In genomic region chr3:89482249-89482648, GRCm38 (mm10) we compare ENCODE assay signal across 24 mouse cellular contexts. TPM values are rescaled to one million over a fixed set of nuclear protein-coding genes. Genes with fewer than 3 reads are reported as not detected.
A peak's percentile ranks its signal among the peaks of the same experiment; 100 is the strongest.
DNase-seq lines count a peak whose midpoint lies in the region; ATAC-seq and TF ChIP-seq lines count a peak whose summit lies in the region.
"Had no signal": no experiment of that assay in that cellular context is flagged by ENCODE, and none has a peak within 500 bp of the region (broad histone marks: within the 10 kb centered on the region; RNA-seq: fewer than 3 reads in every experiment).

No protein-coding gene starts in this region.

- ATAC-seq in intestine, postnatal 0 days, result 0 out of 2 replicates have a peak, but pooled peaks have one; percentile 9
- ATAC-seq: forebrain, embryonic 13.5 days; forebrain, embryonic 16.5 days; hindbrain, postnatal 0 days; inflammation-experienced regulatory T-cells, adult 6 months had no signal

- intact Hi-C loops in gastrocnemius, adult 2 months (cut with DNase I), result no loop called here
- intact Hi-C loops in left cerebral cortex, postnatal 10 days (cut with DNase I), result loop anchor here (10.0 kb wide), 1 partner anchor 137 kb away; the partner anchor contains the start of gene Adam15

- dilution Hi-C loops in CH12.LX (cut with MboI; ENCODE audit: extremely low pct_ligation_motif_present, extremely low pct_unique_long_range_greater_than_20kb, low sequenced_read_pairs), result no loop called here

- no peak for TF ChIP-seq POLR2A in CH12.LX (IDR thresholded peaks at IDR 0.05; ENCODE audit: low read depth, low read length)

- H3K27ac ChIP-seq in gastrocnemius, adult 2 months, result no peak overlapping the region
- H3K27ac ChIP-seq in CH12.LX (ENCODE audit: insufficient read depth, low read depth), result no peak overlapping the region
- H3K27ac ChIP-seq in intestine, postnatal 0 days (ENCODE audit: low read depth, low read length), result no peak overlapping the region
- H3K27ac ChIP-seq in heart, embryonic 10.5 days, result no peak overlapping the region
- H3K27ac ChIP-seq: forebrain, embryonic 10.5 days; forebrain, embryonic 13.5 days; heart, embryonic 13.5 days; hindbrain, embryonic 14.5 days; hindbrain, postnatal 0 days had no signal

- peaks cover 14 to 19% of the 10 kb centered on the region in 2 experiments for H3K4me1 ChIP-seq in CH12.LX (ENCODE audit: control insufficient read depth in 1 of 2, insufficient read depth in 2 of 2)
- H3K4me1 ChIP-seq in intestine, postnatal 0 days (replicated peaks; ENCODE audit: control insufficient read depth, insufficient read depth, low read length), result 0 out of 2 replicates have a peak, but pooled peaks cover 2% of the 10 kb centered on the region
- peaks cover 8% of the 10 kb centered on the region for H3K4me1 ChIP-seq in heart, embryonic 10.5 days
- H3K4me1 ChIP-seq: forebrain, embryonic 13.5 days had no signal

- H3K27me3 ChIP-seq in CH12.LX (replicated peaks), result peaks cover 5% of the 10 kb centered on the region
- H3K27me3 ChIP-seq in intestine, postnatal 0 days (replicated peaks; ENCODE audit: control insufficient read depth, insufficient read depth, low read length), result no peaks in the 10 kb centered on the region; the same call in 1 of the 2 replicates
- peaks cover 5% of the 10 kb centered on the region; the same call in 1 of the 2 replicates for H3K27me3 ChIP-seq in heart, embryonic 10.5 days (ENCODE audit: insufficient read depth, poor library complexity, severe bottlenecking)

- no peak overlapping the region for H3K4me2 ChIP-seq in CH12.LX (ENCODE audit: insufficient read depth, low read depth, poor library complexity, severe bottlenecking)
- no peak overlapping the region for H3K4me2 ChIP-seq in intestine, postnatal 0 days (replicated peaks; ENCODE audit: low read depth)
- H3K4me2 ChIP-seq: forebrain, embryonic 13.5 days; heart, embryonic 13.5 days; hindbrain, embryonic 14.5 days had no signal

- TF ChIP-seq EP300 in CH12.LX (IDR thresholded peaks at IDR 0.05; ENCODE audit: low read length), result 0 out of 2 replicates have a peak, but pooled peaks have one; percentile 42

- H3K36me3 ChIP-seq in CH12.LX (replicated peaks in 1 of 2; ENCODE audit: control insufficient read depth in 1 of 2, insufficient read depth in 1 of 2, low read length in 1 of 2), result no peaks in the 10 kb centered on the region
- no peaks in the 10 kb centered on the region for H3K36me3 ChIP-seq in intestine, postnatal 0 days (ENCODE audit: control insufficient read depth, insufficient read depth)
- no peaks in the 10 kb centered on the region for H3K36me3 ChIP-seq in heart, embryonic 10.5 days
- H3K36me3 ChIP-seq: forebrain, embryonic 10.5 days; G1E; heart, embryonic 13.5 days had no signal

- no peak overlapping the region for H3K9ac ChIP-seq in CH12.LX (ENCODE audit: insufficient read depth, low read depth)
- no peak overlapping the region for H3K9ac ChIP-seq in intestine, postnatal 0 days (ENCODE audit: low read depth, low read length)
- H3K9ac ChIP-seq: forebrain, embryonic 13.5 days; heart, embryonic 13.5 days; hindbrain, embryonic 14.5 days had no signal

- H3K79me2 ChIP-seq in CH12.LX (replicated peaks; ENCODE audit: control insufficient read depth, extremely low read depth, insufficient read depth, poor library complexity, severe bottlenecking), result no peaks in the 10 kb centered on the region

- in situ Hi-C loops in CH12.LX (cut with MboI; ENCODE audit: low pct_ligation_motif_present, low pct_unique_long_range_greater_than_20kb, low sequenced_read_pairs), result loop anchor here (5.0 kb wide), 1 partner anchor 35 kb away; no protein-coding TSS in a partner anchor

- peak; percentile 16 for DNase-seq in gastrocnemius, adult 2 months
- no peak for DNase-seq in gastrocnemius, postnatal 4 days (ENCODE audit: low spot score in 2 of 2)
- DNase-seq in 416B (ENCODE audit: low read depth), result peak; percentile 31
- no peak for DNase-seq in CH12.LX (ENCODE audit: extremely low read depth)
- DNase-seq in heart, embryonic 10.5 days (ENCODE audit: low spot score), result no peak
- DNase-seq in left cerebral cortex, postnatal 10 days (ENCODE audit: extremely low spot score in 1 of 2, low spot score in 2 of 2), result no peak
- DNase-seq: adrenal gland, postnatal 25 days; cerebellum, adult 11-12 months; cerebellum, adult 8-10 months; cerebellum, postnatal 10 days; cerebellum, postnatal 36 days; gastrocnemius, postnatal 14 days; heart, adult 18-20 months; heart, postnatal 4 days; kidney, adult 18-20 months had no signal

- 50% methylated on average over 5 of the region's 5 CpGs for WGBS in intestine, postnatal 0 days
- WGBS in heart, embryonic 10.5 days, result 83% methylated on average over 5 of the region's 5 CpGs

- no peak for TF ChIP-seq CTCF in gastrocnemius, adult 2 months (IDR thresholded peaks at IDR 0.05)
- TF ChIP-seq CTCF in CH12.LX (conservative IDR thresholded peaks at IDR 0.05 in 1 of 2, IDR thresholded peaks at IDR 0.05 in 1 of 2; ENCODE audit: low read depth in 2 of 2, low read length in 2 of 2), result no peak
- no peak for TF ChIP-seq CTCF in intestine, postnatal 0 days (IDR thresholded peaks at IDR 0.05; ENCODE audit: low read depth)

- no peak overlapping the region for H3K4me3 ChIP-seq in gastrocnemius, adult 2 months
- no peak overlapping the region for H3K4me3 ChIP-seq in CH12.LX (replicated peaks in 1 of 3; ENCODE audit: low read depth in 2 of 3, low read length in 2 of 3, poor library complexity in 1 of 3)
- no peak overlapping the region for H3K4me3 ChIP-seq in intestine, postnatal 0 days (ENCODE audit: low read depth, low read length)
- H3K4me3 ChIP-seq in heart, embryonic 10.5 days, result no peak overlapping the region
- H3K4me3 ChIP-seq: forebrain, embryonic 10.5 days; forebrain, embryonic 13.5 days; heart, embryonic 13.5 days had no signal

- H3K9me3 ChIP-seq in CH12.LX (replicated peaks; ENCODE audit: low read length), result no peaks in the 10 kb centered on the region
- no peaks in the 10 kb centered on the region for H3K9me3 ChIP-seq in intestine, postnatal 0 days (ENCODE audit: control insufficient read depth)
- no peaks in the 10 kb centered on the region for H3K9me3 ChIP-seq in heart, embryonic 10.5 days
- H3K9me3 ChIP-seq: forebrain, embryonic 10.5 days; forebrain, embryonic 13.5 days; G1E; heart, embryonic 13.5 days had no signal

- no peak for TF ChIP-seq RAD21 in CH12.LX (IDR thresholded peaks at IDR 0.05; ENCODE audit: low read depth, low read length)

TF ChIP-seq in CH12.LX, 34 proteins besides CTCF, POLR2A, EP300 and RAD21:
- TF ChIP-seq POLR2AphosphoS2 (IDR thresholded peaks at IDR 0.05; ENCODE audit: low read depth, low read length) (no peak), IRF4 (IDR thresholded peaks at IDR 0.05; ENCODE audit: low read depth, low read length) (peak; percentile 83), MAX (IDR thresholded peaks at IDR 0.05; ENCODE audit: low read length) (peak; percentile 27; the same call in 1 of the 2 replicates), RCOR1 (conservative IDR thresholded peaks at IDR 0.05; ENCODE audit: low read depth, low read length) (no peak), JUND (conservative IDR thresholded peaks at IDR 0.05; ENCODE audit: low read depth, low read length) (peak; percentile 60; the same call in 1 of the 2 replicates), NRF1 (IDR thresholded peaks at IDR 0.05; ENCODE audit: low read depth, low read length) (no peak)

RNA-seq across cellular contexts. Expression of gene Pmvk, which starts 27.9 kb away (rescaled TPM):
- 10 to 100 TPM in 1 of 2 experiments, 1 to 10 TPM in 1; 6.3 to 11.1 TPM for total RNA-seq in gastrocnemius, adult 2 months (2021)
- total RNA-seq in gastrocnemius, postnatal 4 days (2021), result 10 to 100 TPM; 13.1 to 16.1 TPM
- total RNA-seq in CH12.LX (2012; rRNA removed), result 42.1 and 50.5 TPM in 2 replicates
- total RNA-seq in CH12.LX (2014; rRNA removed), result 64.0 and 69.3 TPM in 2 replicates
- 42.0 and 47.1 TPM in 2 replicates for polyA plus RNA-seq in CH12.LX (2012; ENCODE audit: insufficient read length, low read depth)
- polyA plus RNA-seq in intestine, postnatal 0 days (2015; fragmentation: Nextera tagmentation; extraction: Ambion mirVana), result 27.7 and 28.4 TPM in 2 replicates
- 64.3 and 70.4 TPM in 2 replicates for polyA plus RNA-seq in heart, embryonic 10.5 days (2016; fragmentation: Nextera tagmentation; extraction: Ambion mirVana)
- 10 to 100 TPM; 43.4 to 45.9 TPM for total RNA-seq in left cerebral cortex, postnatal 10 days (2021)

RNA-seq across cellular contexts. Expression of gene Kcnn3, which starts 37.7 kb away (rescaled TPM):
- total RNA-seq in gastrocnemius, adult 2 months (2021), result 1 to 10 TPM; 1.4 to 4.1 TPM
- 10 to 100 TPM; 13.6 to 16.5 TPM for total RNA-seq in gastrocnemius, postnatal 4 days (2021)
- not detected in 2 replicates for total RNA-seq in CH12.LX (2012; rRNA removed)
- not detected in 2 replicates for total RNA-seq in CH12.LX (2014; rRNA removed)
- polyA plus RNA-seq in CH12.LX (2012; ENCODE audit: insufficient read length, low read depth), result 0.06 TPM in 1 of 2 replicates, not detected in the other
- polyA plus RNA-seq in intestine, postnatal 0 days (2015; fragmentation: Nextera tagmentation; extraction: Ambion mirVana), result 4.6 TPM in 2 replicates
- polyA plus RNA-seq in heart, embryonic 10.5 days (2016; fragmentation: Nextera tagmentation; extraction: Ambion mirVana), result 0.58 and 1.1 TPM in 2 replicates
- 10 to 100 TPM; 22.9 to 23.7 TPM for total RNA-seq in left cerebral cortex, postnatal 10 days (2021)
- polyA plus RNA-seq: G1E; inflammation-experienced regulatory T-cells, adult 6 months had no signal

RNA-seq across cellular contexts. Expression of gene Pbxip1, which starts 45.7 kb away (rescaled TPM):
- total RNA-seq in gastrocnemius, adult 2 months (2021), result 100 to 1,000 TPM; 202 to 227 TPM
- total RNA-seq in gastrocnemius, postnatal 4 days (2021), result 100 to 1,000 TPM; 193 to 208 TPM
- total RNA-seq in CH12.LX (2012; rRNA removed) (16.3 and 18.4 TPM in 2 replicates), CH12.LX (2014; rRNA removed) (14.1 and 14.6 TPM in 2 replicates)
- 17.3 and 17.6 TPM in 2 replicates for polyA plus RNA-seq in CH12.LX (2012; ENCODE audit: insufficient read length, low read depth)
- 52.2 and 55.8 TPM in 2 replicates for polyA plus RNA-seq in intestine, postnatal 0 days (2015; fragmentation: Nextera tagmentation; extraction: Ambion mirVana)
- polyA plus RNA-seq in heart, embryonic 10.5 days (2016; fragmentation: Nextera tagmentation; extraction: Ambion mirVana), result 46.5 and 68.4 TPM in 2 replicates
- 10 to 100 TPM; 32.8 to 33.8 TPM for total RNA-seq in left cerebral cortex, postnatal 10 days (2021)

RNA-seq across cellular contexts. Expression of gene Pygo2, which starts 52.2 kb away (rescaled TPM):
- 10 to 100 TPM in 1 of 2 experiments, 1 to 10 TPM in 1; 9.5 to 10.1 TPM for total RNA-seq in gastrocnemius, adult 2 months (2021)
- total RNA-seq in gastrocnemius, postnatal 4 days (2021), result 10 to 100 TPM; 31.9 to 35.0 TPM
- total RNA-seq in CH12.LX (2012; rRNA removed), result 40.2 and 40.8 TPM in 2 replicates
- total RNA-seq in CH12.LX (2014; rRNA removed), result 21.5 and 21.9 TPM in 2 replicates
- 29.7 and 31.7 TPM in 2 replicates for polyA plus RNA-seq in CH12.LX (2012; ENCODE audit: insufficient read length, low read depth)
- polyA plus RNA-seq in intestine, postnatal 0 days (2015; fragmentation: Nextera tagmentation; extraction: Ambion mirVana), result 17.1 and 17.5 TPM in 2 replicates
- polyA plus RNA-seq in heart, embryonic 10.5 days (2016; fragmentation: Nextera tagmentation; extraction: Ambion mirVana), result 28.2 and 35.9 TPM in 2 replicates
- 10 to 100 TPM; 46.0 to 50.6 TPM for total RNA-seq in left cerebral cortex, postnatal 10 days (2021)

Comparison
In these comparisons a context has a peak if more than half of its experiments do, and no peak if none do; other contexts are left out.
1. DNase-seq: peak in gastrocnemius, adult 2 months (single experiment) and 416B (single experiment); none in gastrocnemius, postnatal 4 days (0 of 2), CH12.LX (single experiment), heart, embryonic 10.5 days (single experiment) and left cerebral cortex, postnatal 10 days (0 of 2).
2. RNA of gene Pbxip1, which starts 45.7 kb away (total RNA-seq): 202 to 227 TPM in gastrocnemius, adult 2 months and 193 to 208 TPM in gastrocnemius, postnatal 4 days; 32.8 to 33.8 TPM in left cerebral cortex, postnatal 10 days and 14.1 to 18.4 TPM in CH12.LX; every median in the first group is over 4 times any median in the second.